Mouse (Mus musculus): ENCODE results near the gene Tmem9b. TPM values are rescaled to one million over a fixed set of nuclear protein-coding genes. Genes with fewer than 3 reads are reported as not detected.

Gene Tmem9b
- polyA plus RNA-seq, 1 experiment, result 57.1 TPM

- TF ChIP-seq REST (IDR thresholded peaks at IDR 0.05; ENCODE audit: insufficient read depth, insufficient read length) (no peak), TCF12 (IDR thresholded peaks at IDR 0.05; ENCODE audit: insufficient read depth, poor library complexity, severe bottlenecking) (no peak), MYOG (IDR thresholded peaks at IDR 0.05; ENCODE audit: control insufficient read depth in 1 of 3, insufficient read depth in 1 of 3, insufficient read length in 2 of 3, low read depth in 2 of 3) (no peak), CEBPB (IDR thresholded peaks at IDR 0.05; ENCODE audit: insufficient read depth, poor library complexity, severe bottlenecking) (no peak), SRF (IDR thresholded peaks at IDR 0.05; ENCODE audit: control insufficient read depth, insufficient read length, low read depth) (no peak), TCF3 (IDR thresholded peaks at IDR 0.05; ENCODE audit: insufficient read length, low read depth) (no peak), MAX (IDR thresholded peaks at IDR 0.05; ENCODE audit: low read depth) (no peak), E2F4 (IDR thresholded peaks at IDR 0.05; ENCODE audit: insufficient read depth) (no peak), MYOD1 (IDR thresholded peaks at IDR 0.05; ENCODE audit: control insufficient read depth in 1 of 3, insufficient read length in 2 of 3, low read depth in 2 of 3) (no peak), POLR2A (IDR thresholded peaks at IDR 0.05; ENCODE audit: insufficient read length, low read depth) (no peak), POLR2AphosphoS2 (IDR thresholded peaks at IDR 0.05; ENCODE audit: insufficient read length, low read depth) (no peak), USF1 (IDR thresholded peaks at IDR 0.05; ENCODE audit: low read depth) (no peak)
- H3K79me2 ChIP-seq (ENCODE audit: control insufficient read depth, insufficient read depth), result no peaks in the 10 kb centered on the region
Measured at GRCm38 (mm10) chr7:109767575-109768350, 15.1 kb upstream of the Tmem9b start.

DNA sequence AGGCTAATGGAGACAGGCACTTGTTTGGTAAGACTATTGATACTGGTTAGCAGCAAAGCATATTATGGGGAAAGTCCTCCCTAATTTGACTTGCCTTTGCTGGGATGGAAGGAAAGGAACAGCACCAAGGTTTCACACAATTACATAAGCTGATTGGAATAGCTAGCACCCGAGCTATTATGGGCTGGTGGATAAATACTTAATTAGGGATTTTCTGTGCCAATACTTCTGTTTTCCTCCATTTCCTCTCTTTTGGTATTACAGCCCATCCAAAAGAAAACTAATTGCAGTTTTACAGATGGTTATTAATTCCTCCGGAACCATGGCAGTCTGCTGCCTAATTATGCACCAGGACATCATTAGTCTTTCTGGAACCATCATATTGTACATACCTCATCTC lies 11.3 kb upstream of the Tmem9b start:
- H3K79me2 ChIP-seq (ENCODE audit: control insufficient read depth, insufficient read depth), result no peaks in the 10 kb centered on the region
- no peak overlapping the region for H3K4me2 ChIP-seq (ENCODE audit: low read depth)
- no peak overlapping the region for H3K4me3 ChIP-seq
- H3K36me3 ChIP-seq (ENCODE audit: control insufficient read depth, insufficient read depth), result no peaks in the 10 kb centered on the region
- peaks cover 6% of the 10 kb centered on the region for H3K27me3 ChIP-seq (ENCODE audit: control insufficient read depth, insufficient read depth, insufficient read length)
- H3ac ChIP-seq (ENCODE audit: control insufficient read depth, insufficient read length), result no peak overlapping the region
- TF ChIP-seq USF1 (IDR thresholded peaks at IDR 0.05; ENCODE audit: low read depth) (no peak), CEBPB (IDR thresholded peaks at IDR 0.05; ENCODE audit: insufficient read depth, poor library complexity, severe bottlenecking) (no peak), E2F4 (IDR thresholded peaks at IDR 0.05; ENCODE audit: insufficient read depth) (no peak), TCF12 (IDR thresholded peaks at IDR 0.05; ENCODE audit: insufficient read depth, poor library complexity, severe bottlenecking) (no peak), MYOG (IDR thresholded peaks at IDR 0.05; ENCODE audit: control insufficient read depth in 1 of 3, insufficient read depth in 1 of 3, insufficient read length in 2 of 3, low read depth in 2 of 3) (no peak), POLR2A (IDR thresholded peaks at IDR 0.05; ENCODE audit: insufficient read length, low read depth) (no peak), MYOD1 (IDR thresholded peaks at IDR 0.05; ENCODE audit: control insufficient read depth in 1 of 3, insufficient read length in 2 of 3, low read depth in 2 of 3) (no peak), TCF3 (IDR thresholded peaks at IDR 0.05; ENCODE audit: insufficient read length, low read depth) (no peak), REST (IDR thresholded peaks at IDR 0.05; ENCODE audit: insufficient read depth, insufficient read length) (no peak)

More at GRCm38 (mm10) chr7:109767575-109768350, 15.1 kb upstream of the Tmem9b start:
- H3K4me2 ChIP-seq (ENCODE audit: low read depth), result no peak overlapping the region
- peaks cover 6% of the 10 kb centered on the region for H3K27me3 ChIP-seq (ENCODE audit: control insufficient read depth, insufficient read depth, insufficient read length)
- no peak overlapping the region for H3ac ChIP-seq (ENCODE audit: control insufficient read depth, insufficient read length)
- H3K4me3 ChIP-seq, result no peak overlapping the region
- no peaks in the 10 kb centered on the region for H3K36me3 ChIP-seq (ENCODE audit: control insufficient read depth, insufficient read depth)

DNA sequence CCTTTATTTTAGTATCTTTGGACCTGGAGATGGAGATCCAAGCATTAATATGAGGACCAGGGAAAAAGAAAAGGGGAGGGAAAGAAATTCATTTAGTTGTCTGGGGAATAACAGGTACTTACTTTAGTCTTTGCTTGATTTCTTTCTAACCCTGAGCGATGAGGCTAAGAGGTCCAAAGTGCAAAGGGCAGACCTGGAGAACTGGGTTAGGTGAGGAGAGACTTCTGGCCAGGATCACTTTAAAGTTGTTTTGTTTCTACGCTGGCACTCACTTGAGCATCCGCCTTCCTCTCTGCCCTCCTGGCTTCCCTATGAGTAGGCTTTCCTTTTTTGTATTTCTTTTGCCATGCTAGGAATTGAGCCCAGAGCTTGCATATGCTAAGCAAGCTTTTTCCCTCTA lies 3.6 kb upstream of the Tmem9b start:
- Histone ChIP-seq H3K4me3 (no peak overlapping the region), H3K27me3 (ENCODE audit: control insufficient read depth, insufficient read depth, insufficient read length) (no peaks in the 10 kb centered on the region), H3K4me2 (ENCODE audit: low read depth) (no peak overlapping the region), H3K36me3 (ENCODE audit: control insufficient read depth, insufficient read depth) (no peaks in the 10 kb centered on the region), H3ac (ENCODE audit: control insufficient read depth, insufficient read length) (no peak overlapping the region), H3K79me2 (ENCODE audit: control insufficient read depth, insufficient read depth) (peaks cover 2% of the 10 kb centered on the region)
- TF ChIP-seq SRF (IDR thresholded peaks at IDR 0.05; ENCODE audit: control insufficient read depth, insufficient read length, low read depth) (no peak), TCF12 (IDR thresholded peaks at IDR 0.05; ENCODE audit: insufficient read depth, poor library complexity, severe bottlenecking) (no peak), E2F4 (IDR thresholded peaks at IDR 0.05; ENCODE audit: insufficient read depth) (no peak), TCF3 (IDR thresholded peaks at IDR 0.05; ENCODE audit: insufficient read length, low read depth) (no peak)

GRCm38 (mm10) chr7:109754034-109754433 lies 1.4 kb upstream of the Tmem9b start:
- TF ChIP-seq TCF3 (IDR thresholded peaks at IDR 0.05; ENCODE audit: insufficient read length, low read depth) (no peak), MAX (IDR thresholded peaks at IDR 0.05; ENCODE audit: low read depth) (no peak), CEBPB (IDR thresholded peaks at IDR 0.05; ENCODE audit: insufficient read depth, poor library complexity, severe bottlenecking) (no peak), USF1 (IDR thresholded peaks at IDR 0.05; ENCODE audit: low read depth) (no peak), TCF12 (IDR thresholded peaks at IDR 0.05; ENCODE audit: insufficient read depth, poor library complexity, severe bottlenecking) (no peak), E2F4 (IDR thresholded peaks at IDR 0.05; ENCODE audit: insufficient read depth) (no peak), SRF (IDR thresholded peaks at IDR 0.05; ENCODE audit: control insufficient read depth, insufficient read length, low read depth) (no peak), MYOD1 (IDR thresholded peaks at IDR 0.05; ENCODE audit: control insufficient read depth in 1 of 3, insufficient read length in 2 of 3, low read depth in 2 of 3) (no peak)
- Histone ChIP-seq H3K79me2 (ENCODE audit: control insufficient read depth, insufficient read depth) (peaks cover 11% of the 10 kb centered on the region), H3K27me3 (ENCODE audit: control insufficient read depth, insufficient read depth, insufficient read length) (no peaks in the 10 kb centered on the region), H3ac (ENCODE audit: control insufficient read depth, insufficient read length) (no peak overlapping the region), H3K36me3 (ENCODE audit: control insufficient read depth, insufficient read depth) (no peaks in the 10 kb centered on the region), H3K4me3 (no peak overlapping the region), H3K4me2 (ENCODE audit: low read depth) (no peak overlapping the region)

DNA sequence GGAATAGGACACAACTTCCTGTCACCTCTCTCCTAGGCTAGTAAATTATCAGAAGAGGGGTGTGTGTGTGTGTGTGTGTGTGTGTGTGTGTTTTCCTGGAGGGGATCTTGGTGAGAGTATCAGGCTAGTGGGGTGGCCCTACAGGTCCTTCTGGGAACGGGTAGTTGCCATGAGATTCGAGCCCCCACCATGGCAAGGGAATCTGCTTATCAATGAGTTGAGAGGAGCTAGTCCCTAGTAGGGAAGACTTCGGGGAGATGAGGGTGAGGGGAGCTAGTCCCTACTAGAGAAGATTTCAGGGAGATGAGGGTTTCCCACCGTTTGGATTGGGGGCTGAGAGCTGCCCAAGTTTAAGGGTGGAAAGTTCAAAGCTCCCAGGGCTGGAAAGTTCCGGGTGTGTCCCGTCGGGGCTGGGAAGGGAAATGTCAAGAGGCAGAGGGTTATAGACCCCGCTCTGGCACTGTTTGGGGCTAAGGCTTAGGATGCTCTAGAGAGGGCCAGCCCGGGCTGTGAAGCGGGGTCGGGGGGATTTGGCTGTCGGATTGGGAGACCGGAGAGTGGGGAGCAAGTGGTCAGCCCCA lies 1.2 kb downstream of the Tmem9b start:
- peak overlapping the region; percentile 83 for H3ac ChIP-seq (ENCODE audit: control insufficient read depth, insufficient read length)
- H3K36me3 ChIP-seq (ENCODE audit: control insufficient read depth, insufficient read depth), result no peaks in the 10 kb centered on the region
- peaks cover 11% of the 10 kb centered on the region for H3K79me2 ChIP-seq (ENCODE audit: control insufficient read depth, insufficient read depth)
- H3K4me3 ChIP-seq, result peak overlapping the region; percentile 90
- no peaks in the 10 kb centered on the region for H3K27me3 ChIP-seq (ENCODE audit: control insufficient read depth, insufficient read depth, insufficient read length)
- H3K4me2 ChIP-seq (ENCODE audit: low read depth), result peak overlapping the region; percentile 74
- no peak for TF ChIP-seq USF1 (IDR thresholded peaks at IDR 0.05; ENCODE audit: low read depth)
- no peak for TF ChIP-seq MYOD1 (IDR thresholded peaks at IDR 0.05; ENCODE audit: control insufficient read depth in 1 of 3, insufficient read length in 2 of 3, low read depth in 2 of 3)
- no peak for TF ChIP-seq SRF (IDR thresholded peaks at IDR 0.05; ENCODE audit: control insufficient read depth, insufficient read length, low read depth)
- no peak for TF ChIP-seq E2F4 (IDR thresholded peaks at IDR 0.05; ENCODE audit: insufficient read depth)
- no peak for TF ChIP-seq POLR2A (IDR thresholded peaks at IDR 0.05; ENCODE audit: insufficient read length, low read depth)
- TF ChIP-seq MYOG (IDR thresholded peaks at IDR 0.05; ENCODE audit: control insufficient read depth in 1 of 3, insufficient read depth in 1 of 3, insufficient read length in 2 of 3, low read depth in 2 of 3), result no peak
- TF ChIP-seq TCF3 (IDR thresholded peaks at IDR 0.05; ENCODE audit: insufficient read length, low read depth), result no peak
- no peak for TF ChIP-seq CEBPB (IDR thresholded peaks at IDR 0.05; ENCODE audit: insufficient read depth, poor library complexity, severe bottlenecking)
- no peak for TF ChIP-seq TCF12 (IDR thresholded peaks at IDR 0.05; ENCODE audit: insufficient read depth, poor library complexity, severe bottlenecking)
- no peak for TF ChIP-seq REST (IDR thresholded peaks at IDR 0.05; ENCODE audit: insufficient read depth, insufficient read length)
- no peak for TF ChIP-seq MAX (IDR thresholded peaks at IDR 0.05; ENCODE audit: low read depth)
- TF ChIP-seq POLR2AphosphoS2 (IDR thresholded peaks at IDR 0.05; ENCODE audit: insufficient read length, low read depth), result no peak

All from myocyte (in vitro differentiated cells).